Mouse (Mus musculus) embryonic stem cell, embryonic (primary cell): ENCODE measurements at regions not wholly inside any gene's neighbourhood (a gene's known extent, or its start where the extent isn't known, plus 50 kb on each side); places are given as distances from the start of the nearest gene placed in this dataset.

ENCODE experiments used
- CTCF ChIA-PET, 4 experiments: fragments of 300-600 bp in 2 of 4; fragments of 350-600 bp in 2 of 4; sonication (Branson Sonifier 250); formaldehyde crosslinking; loops; one replicate each; lab custom pipeline; 2022; ENCODE audit warnings: inconsistent platforms in 2 of 4; lab: Charles Lee
- POLR2A ChIA-PET, 4 experiments: fragments of 300-600 bp in 2 of 4; fragments of 350-600 bp in 2 of 4; sonication (Branson Sonifier 250); formaldehyde crosslinking; loops; one replicate each; lab custom pipeline; 2022; ENCODE audit warnings: antibody characterized with exemption in 4 of 4, inconsistent platforms in 1 of 4; lab: Charles Lee

- ChIA-PET POLR2A (no interaction called here), CTCF (interaction anchor here in 2 of 4 experiments (0.5 to 0.7 kb wide), 3 partner anchors 150 to 186 kb away, joined by 3 read pairs; no protein-coding TSS in a partner anchor)
Observed at GRCm38 (mm10) chr9:43659237-43659636, 84.5 kb upstream of the Nectin1 start.

GRCm38 (mm10) chr9:43660151-43660550 is 83.6 kb upstream of the Nectin1 start:
- POLR2A ChIA-PET, result interaction anchor here in 1 of 4 experiments (0.5 kb wide), 1 partner anchor 404 kb away, joined by 3 read pairs; no protein-coding TSS in a partner anchor
- CTCF ChIA-PET, result interaction anchor here in 1 of 4 experiments (0.7 kb wide), 1 partner anchor 177 kb away, joined by 3 read pairs; no protein-coding TSS in a partner anchor

- POLR2A ChIA-PET, result interaction anchor here in 3 of 4 experiments (0.6 to 1.0 kb wide), 6 partner anchors 18 to 197 kb away, joined by 3 read pairs; no protein-coding TSS in a partner anchor
- CTCF ChIA-PET, result interaction anchor here in 2 of 4 experiments (0.5 to 0.6 kb wide), 2 partner anchors 328 to 392 kb away, joined by 4 to 8 read pairs; no protein-coding TSS in a partner anchor
Observed at GRCm38 (mm10) chr9:43660896-43661563, 82.8 kb upstream of the Nectin1 start.

GRCm38 (mm10) chr9:43661646-43662045 is 82.1 kb upstream of the Nectin1 start:
- ChIA-PET POLR2A (interaction anchor here in 3 of 4 experiments (0.6 to 1.0 kb wide), 6 partner anchors 17 to 196 kb away, joined by 3 read pairs; no protein-coding TSS in a partner anchor), CTCF (interaction anchor here in 2 of 4 experiments (0.5 to 0.6 kb wide), 3 partner anchors 328 to 392 kb away, joined by 3 to 8 read pairs (median 4); no protein-coding TSS in a partner anchor)

GRCm38 (mm10) chr9:43667386-43667785 is 76.4 kb upstream of the Nectin1 start:
- ChIA-PET CTCF (no interaction called here), POLR2A (interaction anchor here in 2 of 4 experiments (0.5 to 0.7 kb wide), 3 partner anchors 147 to 694 kb away, joined by 3 to 11 read pairs (median 5); partner anchors contain the start of gene Vps11 (in 1 of the 2))

GRCm38 (mm10) chr9:43667974-43668373 is 75.8 kb upstream of the Nectin1 start:
- ChIA-PET POLR2A (interaction anchor here in 1 of 4 experiments (0.5 kb wide), 1 partner anchor 148 kb away, joined by 3 read pairs; no protein-coding TSS in a partner anchor), CTCF (interaction anchor here in 1 of 4 experiments (0.7 kb wide), 1 partner anchor 34 kb away, joined by 3 read pairs; no protein-coding TSS in a partner anchor)

GRCm38 (mm10) chr9:43668731-43669130 is 75.1 kb upstream of the Nectin1 start:
- ChIA-PET POLR2A (interaction anchor here in 1 of 4 experiments (0.6 kb wide), 1 partner anchor 34 kb away, joined by 4 read pairs; no protein-coding TSS in a partner anchor), CTCF (no interaction called here)

GRCm38 (mm10) chr9:43670563-43670962 is 73.2 kb upstream of the Nectin1 start:
- ChIA-PET CTCF (interaction anchor here in 1 of 4 experiments (0.5 kb wide), 1 partner anchor 91 kb away, joined by 6 read pairs; no protein-coding TSS in a partner anchor), POLR2A (no interaction called here)

GRCm38 (mm10) chr9:43673171-43673680 is 70.6 kb upstream of the Nectin1 start:
- CTCF ChIA-PET, result no interaction called here
- POLR2A ChIA-PET, result interaction anchor here in 1 of 4 experiments (1.0 kb wide), 1 partner anchor 18 kb away, joined by 3 read pairs; no protein-coding TSS in a partner anchor

- ChIA-PET CTCF (interaction anchor here in 1 of 4 experiments (0.5 kb wide), 1 partner anchor 52 kb away, joined by 3 read pairs; no protein-coding TSS in a partner anchor), POLR2A (no interaction called here)
Observed at GRCm38 (mm10) chr9:43674321-43674720, 69.5 kb upstream of the Nectin1 start.

- ChIA-PET CTCF (interaction anchor here in 1 of 4 experiments (0.5 to 1.3 kb wide), 2 partner anchors 152 to 355 kb away, joined by 3 read pairs; no protein-coding TSS in a partner anchor), POLR2A (no interaction called here)
Observed at GRCm38 (mm10) chr9:43676011-43676410, 67.8 kb upstream of the Nectin1 start.

GRCm38 (mm10) chr9:43679331-43679730 is 64.5 kb upstream of the Nectin1 start:
- CTCF ChIA-PET, result interaction anchor here in 1 of 4 experiments (2.3 kb wide), 1 partner anchor 241 kb away, joined by 5 read pairs; no protein-coding TSS in a partner anchor

GRCm38 (mm10) chr9:43681317-43681716 is 62.5 kb upstream of the Nectin1 start:
- POLR2A ChIA-PET, result interaction anchor here in 1 of 4 experiments (1.0 kb wide), 1 partner anchor 127 kb away, joined by 3 read pairs; no protein-coding TSS in a partner anchor
- CTCF ChIA-PET, result interaction anchor here in 1 of 4 experiments (0.6 kb wide), 1 partner anchor 210 kb away, joined by 3 read pairs; no protein-coding TSS in a partner anchor

More at GRCm38 (mm10) chr9:43679331-43679730, 64.5 kb upstream of the Nectin1 start:
- POLR2A ChIA-PET, result interaction anchor here in 3 of 4 experiments (0.6 to 1.6 kb wide), 7 partner anchors 9 to 537 kb away, joined by 3 to 4 read pairs (median 3); no protein-coding TSS in a partner anchor

GRCm38 (mm10) chr9:43682102-43682501 is 61.7 kb upstream of the Nectin1 start:
- POLR2A ChIA-PET, result no interaction called here
- CTCF ChIA-PET, result no interaction called here

- ChIA-PET CTCF (interaction anchor here in 1 of 4 experiments (0.6 kb wide), 1 partner anchor 21 kb away, joined by 6 read pairs; no protein-coding TSS in a partner anchor), POLR2A (no interaction called here)
Observed at GRCm38 (mm10) chr9:43684596-43684995, 59.2 kb upstream of the Nectin1 start.

- POLR2A ChIA-PET, result no interaction called here
- CTCF ChIA-PET, result no interaction called here
Observed at GRCm38 (mm10) chr9:43692015-43692414, 51.8 kb upstream of the Nectin1 start.

- POLR2A ChIA-PET, result no interaction called here
- CTCF ChIA-PET, result no interaction called here
Observed at GRCm38 (mm10) chr9:43692538-43692937, 51.2 kb upstream of the Nectin1 start.
